Comparison of ENCODE assay signal across 8 mouse cellular contexts in the genomic region with DNA sequence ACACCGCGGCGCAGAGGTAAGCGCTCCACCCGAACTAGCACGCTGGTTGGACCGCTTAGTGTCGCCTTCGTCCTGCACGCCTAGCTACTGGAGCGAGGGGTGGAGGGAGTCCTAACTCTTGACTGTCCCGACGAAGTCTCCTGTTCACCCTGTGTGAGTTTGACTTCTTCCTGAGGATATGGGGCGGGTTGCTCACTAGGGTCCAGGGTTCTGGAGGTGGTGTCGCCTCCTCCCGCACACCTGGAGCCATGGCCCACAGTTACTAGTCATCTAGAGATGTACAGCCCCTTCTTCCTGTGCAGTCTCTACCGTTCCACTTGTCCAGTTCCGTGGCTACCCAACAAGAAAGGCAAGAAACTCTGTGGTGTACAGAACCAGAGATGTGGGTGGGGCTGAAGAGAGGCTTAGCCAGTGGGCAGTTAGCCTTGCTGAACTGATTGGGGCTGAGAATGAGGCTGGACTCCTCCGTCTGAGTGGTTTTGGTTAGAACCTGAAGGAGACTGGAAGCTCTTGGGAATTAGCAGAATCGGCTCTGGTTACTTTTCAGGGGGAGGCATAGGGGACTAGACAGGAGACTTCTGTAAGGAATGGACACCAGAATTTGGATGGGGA. TPM values are rescaled to one million over a fixed set of nuclear protein-coding genes. Genes with fewer than 3 reads are reported as not detected.
DNase-seq lines count a peak whose midpoint lies in the region; ATAC-seq and TF ChIP-seq lines count a peak whose summit lies in the region.

No protein-coding gene starts in this region.

- peak; percentile 27 to 48 for DNase-seq in kidney, postnatal 4 days
- DNase-seq in kidney, postnatal 36 days: no peak
- no peak for DNase-seq in spleen, postnatal 10 days (ENCODE audit: low spot score in 2 of 2)
- no peak for DNase-seq in cerebellum, adult 9-10 months

- peak; percentile 2; the same call in 1 of the 2 replicates for ATAC-seq in embryonic facial prominence, embryonic 15.5 days (ENCODE audit: insufficient number of reproducible peaks, low FRiP score, low TSS enrichment, low read depth)
- ATAC-seq in intestine, postnatal 0 days: no peak
- ATAC-seq in neural tube, embryonic 14.5 days (ENCODE audit: low read depth): peak; percentile 2
- no peak for ATAC-seq in erythroid progenitor cell, adult 5-6 weeks (replicated peaks; ENCODE audit: low FRiP score, poor library complexity, severe bottlenecking)

- H3K27me3 ChIP-seq in embryonic facial prominence, embryonic 15.5 days: peaks cover 7% of the 10 kb centered on the region; the same call in 1 of the 2 replicates
- H3K27me3 ChIP-seq in intestine, postnatal 0 days (replicated peaks; ENCODE audit: control insufficient read depth, insufficient read depth, low read length): peaks cover 44% of the 10 kb centered on the region
- no peaks in the 10 kb centered on the region for H3K27me3 ChIP-seq in neural tube, embryonic 14.5 days (ENCODE audit: control insufficient read depth, insufficient read depth, low read length)

- no peaks in the 10 kb centered on the region for H3K9me3 ChIP-seq in embryonic facial prominence, embryonic 15.5 days (replicated peaks)
- H3K9me3 ChIP-seq in intestine, postnatal 0 days (ENCODE audit: control insufficient read depth): no peaks in the 10 kb centered on the region
- H3K9me3 ChIP-seq in neural tube, embryonic 14.5 days (ENCODE audit: control insufficient read depth, low read length): no peaks in the 10 kb centered on the region

- peaks cover 39% of the 10 kb centered on the region for H3K4me1 ChIP-seq in embryonic facial prominence, embryonic 15.5 days
- no peaks in the 10 kb centered on the region for H3K4me1 ChIP-seq in intestine, postnatal 0 days (replicated peaks; ENCODE audit: control insufficient read depth, insufficient read depth, low read length)
- peaks cover 20% of the 10 kb centered on the region for H3K4me1 ChIP-seq in neural tube, embryonic 14.5 days (ENCODE audit: control insufficient read depth, insufficient read depth, low read length)

- H3K9ac ChIP-seq in embryonic facial prominence, embryonic 15.5 days: peak overlapping the region; percentile 50
- H3K9ac ChIP-seq in intestine, postnatal 0 days (ENCODE audit: low read depth, low read length): 0 out of 2 replicates have a peak overlapping the region, but pooled peaks have one; percentile 57
- peak overlapping the region; percentile 91 for H3K9ac ChIP-seq in neural tube, embryonic 14.5 days (replicated peaks; ENCODE audit: low read depth, low read length)

- H3K4me2 ChIP-seq in embryonic facial prominence, embryonic 15.5 days (replicated peaks): peak overlapping the region; percentile 85
- H3K4me2 ChIP-seq in intestine, postnatal 0 days (replicated peaks; ENCODE audit: low read depth): peak overlapping the region; percentile 95
- peak overlapping the region; percentile 65 for H3K4me2 ChIP-seq in neural tube, embryonic 14.5 days (ENCODE audit: low read depth, low read length)

- H3K4me3 ChIP-seq in embryonic facial prominence, embryonic 15.5 days (replicated peaks): peak overlapping the region; percentile 75
- peak overlapping the region; percentile 74 for H3K4me3 ChIP-seq in intestine, postnatal 0 days (ENCODE audit: low read depth, low read length)
- peak overlapping the region; percentile 72 for H3K4me3 ChIP-seq in neural tube, embryonic 14.5 days (ENCODE audit: low read depth, low read length)

- WGBS in embryonic facial prominence, embryonic 15.5 days: 2% methylated on average over 20 of the region's 20 CpGs
- 4% methylated on average over 20 of the region's 20 CpGs for WGBS in intestine, postnatal 0 days
- 3% methylated on average over 20 of the region's 20 CpGs for WGBS in neural tube, embryonic 14.5 days

- peak overlapping the region; percentile 29; the same call in 1 of the 2 replicates for H3K27ac ChIP-seq in embryonic facial prominence, embryonic 15.5 days (replicated peaks)
- no peak overlapping the region; the same call in 1 of the 2 replicates for H3K27ac ChIP-seq in intestine, postnatal 0 days (ENCODE audit: low read depth, low read length)
- 0 out of 2 replicates have a peak overlapping the region, but pooled peaks have one; percentile 84 for H3K27ac ChIP-seq in neural tube, embryonic 14.5 days (ENCODE audit: low read depth, low read length)

- no peak for TF ChIP-seq CTCF in intestine, postnatal 0 days (IDR thresholded peaks at IDR 0.05; ENCODE audit: low read depth)

- H3K36me3 ChIP-seq in embryonic facial prominence, embryonic 15.5 days: no peaks in the 10 kb centered on the region
- no peaks in the 10 kb centered on the region for H3K36me3 ChIP-seq in intestine, postnatal 0 days (ENCODE audit: control insufficient read depth, insufficient read depth)
- H3K36me3 ChIP-seq in neural tube, embryonic 14.5 days (ENCODE audit: control insufficient read depth, insufficient read depth, low read length): 0 out of 2 replicates have a peak, but pooled peaks cover 3% of the 10 kb centered on the region

RNA-seq across cellular contexts. Expression of a gene that starts 1.3 kb away (rescaled TPM):
- polyA plus RNA-seq in embryonic facial prominence, embryonic 15.5 days (2015; fragmentation: Nextera tagmentation; extraction: Ambion mirVana): 6.2 and 6.9 TPM in 2 replicates
- polyA plus RNA-seq in intestine, postnatal 0 days (2015; fragmentation: Nextera tagmentation; extraction: Ambion mirVana): 0.85 and 0.86 TPM in 2 replicates
- polyA plus RNA-seq in neural tube, embryonic 14.5 days (2014; fragmentation: Nextera tagmentation; extraction: Ambion mirVana): 6.1 and 6.5 TPM in 2 replicates
- total RNA-seq in erythroid progenitor cell, adult 5-6 weeks (2015; ENCODE audit: low replicate concordance): not detected in 2 replicates
- 0.64 TPM in 1 of 2 replicates, not detected in the other for total RNA-seq in erythroid progenitor cell, adult 5-6 weeks (2017; ENCODE audit: low replicate concordance)

RNA-seq across cellular contexts. Expression of a gene that starts 11.9 kb away (rescaled TPM):
- 160 and 168 TPM in 2 replicates for polyA plus RNA-seq in embryonic facial prominence, embryonic 15.5 days (2015; fragmentation: Nextera tagmentation; extraction: Ambion mirVana)
- 142 and 148 TPM in 2 replicates for polyA plus RNA-seq in intestine, postnatal 0 days (2015; fragmentation: Nextera tagmentation; extraction: Ambion mirVana)
- 180 and 183 TPM in 2 replicates for polyA plus RNA-seq in neural tube, embryonic 14.5 days (2014; fragmentation: Nextera tagmentation; extraction: Ambion mirVana)
- 64.6 and 87.9 TPM in 2 replicates for total RNA-seq in erythroid progenitor cell, adult 5-6 weeks (2015; ENCODE audit: low replicate concordance)
- total RNA-seq in erythroid progenitor cell, adult 5-6 weeks (2017; ENCODE audit: low replicate concordance): 21.9 and 47.5 TPM in 2 replicates

RNA-seq across cellular contexts. Expression of a gene that starts 22.0 kb away (rescaled TPM):
- 246 and 259 TPM in 2 replicates for polyA plus RNA-seq in embryonic facial prominence, embryonic 15.5 days (2015; fragmentation: Nextera tagmentation; extraction: Ambion mirVana)
- 66.5 and 75.1 TPM in 2 replicates for polyA plus RNA-seq in intestine, postnatal 0 days (2015; fragmentation: Nextera tagmentation; extraction: Ambion mirVana)
- 230 and 261 TPM in 2 replicates for polyA plus RNA-seq in neural tube, embryonic 14.5 days (2014; fragmentation: Nextera tagmentation; extraction: Ambion mirVana)
- 125 and 137 TPM in 2 replicates for total RNA-seq in erythroid progenitor cell, adult 5-6 weeks (2015; ENCODE audit: low replicate concordance)
- 121 and 150 TPM in 2 replicates for total RNA-seq in erythroid progenitor cell, adult 5-6 weeks (2017; ENCODE audit: low replicate concordance)

Comparison
In these comparisons a context has a peak if more than half of its experiments do, and no peak if none do; other contexts are left out.
1. DNase-seq: peak in kidney, postnatal 4 days (2 of 2); none in kidney, postnatal 36 days (0 of 2), spleen, postnatal 10 days (0 of 2) and cerebellum, adult 9-10 months (single experiment).
2. ATAC-seq: peak in embryonic facial prominence, embryonic 15.5 days (single experiment) and neural tube, embryonic 14.5 days (single experiment); none in intestine, postnatal 0 days (single experiment) and erythroid progenitor cell, adult 5-6 weeks (single experiment).
3. Peak in every context shown above with its lines, with median percentiles within 50 percentile points of each other: H3K4me2 ChIP-seq, H3K4me3 ChIP-seq and H3K9ac ChIP-seq.